Mouse (Mus musculus): ENCODE data around the gene Sgsh.

GRCm38 (mm10) chr11:119402501-119403160, 47.3 kb upstream of the Sgsh start:
- no peak for TF ChIP-seq CTCF (IDR thresholded peaks at IDR 0.05; ENCODE audit: extremely low read depth, insufficient read depth, insufficient read length, insufficient replicate concordance)
- no peak for TF ChIP-seq POLR2A (IDR thresholded peaks at IDR 0.05; ENCODE audit: low read depth, low read length)

All from spleen, adult 2 months (tissue).